Mouse (Mus musculus) lung, postnatal 0 days (tissue): ENCODE data around the gene Gjd3. TPM values are rescaled to one million over a fixed set of nuclear protein-coding genes. Genes with fewer than 3 reads are reported as not detected.
A peak's percentile ranks its signal among the peaks of the same experiment; 100 is the strongest.
"Not testable (repeated sequence)": the region's sequence is repeated elsewhere in the genome, so short reads cannot be mapped to it uniquely, and the experiment has no call there.

ENCODE experiments used
- ATAC-seq: fragments of 200-750 bp; cut with Nextera tagmentation; 2 replicates; pipeline ENCODE4 v1.8.0; 2017; ENCODE audit warnings: moderate library complexity
- DNase-seq: peaks from one replicate; pipeline ENCODE4 v3.0.0-alpha.2; 2016; ENCODE audit warnings: low spot score
- H3K27ac ChIP-seq: fragments of 300-500 bp; sonication (generic); 2 replicates; pipeline ENCODE4 v1.5.1; 2014; ENCODE audit warnings: antibody characterized with exemption, mild to moderate bottlenecking, low read length, mixed read lengths
- H3K27me3 ChIP-seq: fragments of 300-500 bp; sonication (generic); replicated peaks from 2 replicates; pipeline ENCODE4 v1.6.1; 2014; ENCODE audit warnings: low read length, mixed read lengths; ENCODE audit not compliant: insufficient read depth
- H3K36me3 ChIP-seq: fragments of 300-500 bp; sonication (generic); 2 replicates; pipeline ENCODE4 v1.6.1; 2014; ENCODE audit warnings: low read length, mixed read lengths; ENCODE audit not compliant: insufficient read depth
- H3K4me1 ChIP-seq: fragments of 300-500 bp; sonication (generic); 2 replicates; pipeline ENCODE4 v1.6.1; 2014; ENCODE audit warnings: antibody characterized with exemption, low read depth, low read length, mixed read lengths; ENCODE audit not compliant: insufficient read depth
- H3K4me2 ChIP-seq: fragments of 300-500 bp; sonication (generic); replicated peaks from 2 replicates; pipeline ENCODE4 v1.6.1; 2014; ENCODE audit warnings: low read depth, mild to moderate bottlenecking, low read length, moderate library complexity, mixed read lengths
- H3K4me3 ChIP-seq: fragments of 300-500 bp; sonication (generic); 2 replicates; pipeline ENCODE4 v1.5.1; 2014; ENCODE audit warnings: low read depth, low read length
- H3K9ac ChIP-seq: fragments of 300-500 bp; sonication (generic); replicated peaks from 2 replicates; pipeline ENCODE4 v1.6.1; 2014; ENCODE audit warnings: low read depth, mild to moderate bottlenecking
- H3K9me3 ChIP-seq: fragments of 300-500 bp; sonication (generic); 2 replicates; pipeline ENCODE4 v1.6.1; 2016; ENCODE audit warnings: low read length, mixed read lengths
- CTCF ChIP-seq: IDR thresholded peaks from 2 replicates; pipeline ENCODE4 v1.5.1; 2016; ENCODE audit warnings: antibody characterized with exemption, mild to moderate bottlenecking
- EP300 ChIP-seq: IDR thresholded peaks from 2 replicates; pipeline ENCODE4 v1.6.1; 2016; ENCODE audit warnings: antibody characterized with exemption, mild to moderate bottlenecking, control low read depth
- WGBS: fragments of 180-500 bp; shearing (Covaris S2); extraction: QIAGEN DNeasy Blood & Tissue Kit; methylation state at CpG from one replicate; pipeline ENCODE4 v1.1.7; 2014; 5-methylcytosine and 5-hydroxymethylcytosine counted together
- polyA plus RNA-seq: library from polyadenylated mRNA; unstranded; fragments of >200 nt; fragmentation: Nextera tagmentation; extraction: Ambion mirVana; gene quantifications from 2 replicates; pipeline ENCODE4 v1.2.1, GENCODE M21; 2015

Gene Gjd3
- polyA plus RNA-seq, 1 experiment from 2014 or later: 1.0 TPM

GRCm38 (mm10) chr11:98934367-98934766 lies 48.4 kb downstream of the Gjd3 start:
- WGBS: 82% methylated on average over 3 of the region's 3 CpGs
- Histone ChIP-seq H3K27ac (no peak overlapping the region; the same call in 1 of the 2 replicates), H3K27me3 (no peaks in the 10 kb centered on the region), H3K9ac (no peak overlapping the region), H3K4me2 (no peak overlapping the region), H3K4me3 (no peak overlapping the region), H3K4me1 (peaks cover 65% of the 10 kb centered on the region), H3K36me3 (no peaks in the 10 kb centered on the region), H3K9me3 (no peaks in the 10 kb centered on the region)
- no peak for TF ChIP-seq CTCF
- TF ChIP-seq EP300: no peak
- DNase-seq (no peak), ATAC-seq (no peak)

DNA sequence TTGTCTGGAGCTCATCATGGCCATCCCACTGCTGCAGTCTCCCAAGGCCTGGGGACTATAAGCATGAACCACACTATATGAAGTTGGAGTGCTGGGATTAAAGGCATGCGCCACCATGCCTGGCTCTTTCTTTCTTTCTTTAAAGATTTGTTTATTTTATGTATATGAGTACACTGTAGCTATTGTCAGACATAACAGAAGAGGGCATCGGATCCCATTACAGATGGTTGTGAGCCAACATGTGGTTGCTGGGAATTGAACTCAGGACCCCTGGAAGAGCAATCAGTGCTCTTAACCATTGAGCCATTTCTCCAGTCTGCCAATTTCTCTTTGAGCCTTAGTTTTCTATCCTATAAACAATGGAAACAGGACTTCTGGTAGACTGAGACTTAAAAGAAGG lies 49.0 kb downstream of the Gjd3 start:
- not testable (repeated sequence) for H3K9ac ChIP-seq, ATAC-seq, H3K27me3 ChIP-seq, H3K4me3 ChIP-seq, DNase-seq, H3K9me3 ChIP-seq, H3K36me3 ChIP-seq, H3K4me2 ChIP-seq
- H3K4me1 ChIP-seq: peaks cover 60% of the 10 kb centered on the region
- H3K27ac ChIP-seq: peak overlapping the region; percentile 69; the same call in 1 of the 2 replicates
- WGBS: 73% methylated on average over 2 of the region's 2 CpGs

DNA sequence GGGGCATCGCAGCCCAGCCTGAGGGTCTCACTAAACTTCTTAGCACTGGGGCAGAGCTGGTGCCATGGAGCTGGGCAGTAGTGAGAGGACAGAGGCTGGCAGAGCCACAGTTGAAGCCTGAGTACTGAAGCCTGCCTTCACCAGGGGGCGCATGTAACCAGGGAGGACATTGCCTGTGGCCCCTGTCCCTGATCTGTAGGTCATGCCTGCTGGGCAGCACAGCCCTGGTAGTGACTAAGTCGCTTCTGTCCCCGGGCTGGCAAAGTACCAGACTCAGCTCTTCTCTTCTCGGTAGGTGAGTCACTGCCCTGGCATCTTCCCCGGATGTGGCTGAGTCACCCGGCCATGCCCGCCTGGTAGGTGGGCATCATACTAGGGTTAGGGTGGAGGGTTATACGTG lies 49.7 kb downstream of the Gjd3 start:
- H3K9ac ChIP-seq: no peak overlapping the region
- H3K4me2 ChIP-seq: peak overlapping the region; percentile 32
- TF ChIP-seq EP300 (0 out of 2 replicates have a peak, but pooled peaks have one; percentile 19), CTCF (peak; percentile 83)
- H3K36me3 ChIP-seq: no peaks in the 10 kb centered on the region
- no peak overlapping the region for H3K4me3 ChIP-seq
- peaks cover 59% of the 10 kb centered on the region for H3K4me1 ChIP-seq
- peak; percentile 18 for ATAC-seq
- H3K27ac ChIP-seq: peak overlapping the region; percentile 69
- 21% methylated on average over 8 of the region's 9 CpGs for WGBS
- H3K9me3 ChIP-seq: no peaks in the 10 kb centered on the region
- peak; percentile 91 for DNase-seq
- H3K27me3 ChIP-seq: no peaks in the 10 kb centered on the region

GRCm38 (mm10) chr11:98932293-98933091 lies 50.3 kb downstream of the Gjd3 start:
- Histone ChIP-seq H3K9me3 (no peaks in the 10 kb centered on the region), H3K4me3 (no peak overlapping the region), H3K27me3 (no peaks in the 10 kb centered on the region), H3K27ac (peak overlapping the region; percentile 69), H3K36me3 (no peaks in the 10 kb centered on the region), H3K4me1 (peaks cover 66% of the 10 kb centered on the region), H3K9ac (no peak overlapping the region), H3K4me2 (peak overlapping the region; percentile 32)
- no peak; the same call in 1 of the 2 replicates for TF ChIP-seq EP300
- no peak for TF ChIP-seq CTCF
- no peak for DNase-seq
- no peak for ATAC-seq
- 8% methylated on average over 17 of the region's 19 CpGs for WGBS

Other genes starting within 250 kb of the Gjd3 start
- gene Thra, start 242.4 kb downstream of the Gjd3 start, polyA plus RNA-seq: 38.1 and 40.5 TPM in 2 replicates
- gene Nr1d1, start 207.7 kb downstream of the Gjd3 start, polyA plus RNA-seq: 6.9 and 8.9 TPM in 2 replicates
- 16.3 and 21.3 TPM in 2 replicates for gene Msl1, start 187.5 kb downstream of the Gjd3 start, polyA plus RNA-seq
- gene Casc3, start 178.1 kb downstream of the Gjd3 start, polyA plus RNA-seq: 22.7 and 22.9 TPM in 2 replicates
- 1.1 and 1.5 TPM in 2 replicates for gene Rapgefl1, start 146.2 kb downstream of the Gjd3 start, polyA plus RNA-seq
- 4.0 and 4.1 TPM in 2 replicates for gene Wipf2, start 119.4 kb downstream of the Gjd3 start, polyA plus RNA-seq
- 2.5 and 2.6 TPM in 2 replicates for gene Cdc6, start 75.2 kb downstream of the Gjd3 start, polyA plus RNA-seq
- gene Rara, start 55.2 kb downstream of the Gjd3 start, polyA plus RNA-seq: 26.2 and 28.8 TPM in 2 replicates
- 11.1 and 16.9 TPM in 2 replicates for gene Top2a, start 41.2 kb upstream of the Gjd3 start, polyA plus RNA-seq
- gene Igfbp4, start 58.2 kb upstream of the Gjd3 start, polyA plus RNA-seq: 416 and 433 TPM in 2 replicates
- 0.13 and 0.24 TPM in 2 replicates for gene Tns4, start 106.3 kb upstream of the Gjd3 start, polyA plus RNA-seq
- gene Ccr7, start 172.1 kb upstream of the Gjd3 start, polyA plus RNA-seq: 0.50 and 0.69 TPM in 2 replicates
- 133 and 136 TPM in 2 replicates for gene Smarce1, start 248.0 kb upstream of the Gjd3 start, polyA plus RNA-seq